Mouse (Mus musculus) forebrain, embryonic 12.5 days (tissue): ENCODE measurements at regions not wholly inside any gene's neighbourhood (a gene's known extent, or its start where the extent isn't known, plus 50 kb on each side); places are given as distances from the start of the nearest gene placed in this dataset.

Experiments
- ATAC-seq: fragments of 200-750 bp; cut with Nextera tagmentation; 2 replicates; pipeline ENCODE4 v1.8.0; 2017; ENCODE audit warnings: moderate TSS enrichment; ENCODE audit not compliant: low FRiP score
- H3K27ac ChIP-seq: fragments of 300-500 bp; sonication (generic); 2 replicates; pipeline ENCODE4 v1.5.1; 2016; ENCODE audit warnings: mild to moderate bottlenecking
- H3K27me3 ChIP-seq: fragments of 300-500 bp; sonication (generic); 2 replicates; pipeline ENCODE4 v1.6.1; 2016; ENCODE audit warnings: mild to moderate bottlenecking
- H3K36me3 ChIP-seq: fragments of 300-500 bp; sonication (generic); replicated peaks from 2 replicates; pipeline ENCODE4 v1.6.1; 2016; ENCODE audit warnings: mild to moderate bottlenecking
- H3K4me1 ChIP-seq: fragments of 300-500 bp; sonication (generic); 2 replicates; pipeline ENCODE4 v1.6.1; 2016
- H3K4me2 ChIP-seq: fragments of 300-500 bp; sonication (generic); 2 replicates; pipeline ENCODE4 v1.6.1; 2016; ENCODE audit warnings: mild to moderate bottlenecking, moderate library complexity
- H3K4me3 ChIP-seq: fragments of 300-500 bp; sonication (generic); replicated peaks from 2 replicates; pipeline ENCODE4 v1.5.1; 2016; ENCODE audit warnings: mild to moderate bottlenecking
- H3K9ac ChIP-seq: fragments of 300-500 bp; sonication (generic); 2 replicates; pipeline ENCODE4 v1.6.1; 2016; ENCODE audit warnings: mild to moderate bottlenecking
- H3K9me3 ChIP-seq: fragments of 300-500 bp; sonication (generic); 2 replicates; pipeline ENCODE4 v1.6.1; 2016
- WGBS: fragments of 180-500 bp; shearing (Covaris S2); methylation state at CpG from one replicate; pipeline ENCODE4 v1.1.7; 2016; 5-methylcytosine and 5-hydroxymethylcytosine counted together

GRCm38 (mm10) chr8:8308253-8308652 lies 352.8 kb downstream of the Efnb2 start:
- no peaks in the 10 kb centered on the region for H3K4me1 ChIP-seq
- H3K27ac ChIP-seq: no peak overlapping the region
- H3K4me3 ChIP-seq: no peak overlapping the region
- no peaks in the 10 kb centered on the region for H3K36me3 ChIP-seq
- H3K4me2 ChIP-seq: no peak overlapping the region
- no peaks in the 10 kb centered on the region for H3K27me3 ChIP-seq
- ATAC-seq: no peak
- 43% methylated on average over 7 of the region's 7 CpGs for WGBS
- no peak overlapping the region for H3K9ac ChIP-seq
- no peaks in the 10 kb centered on the region for H3K9me3 ChIP-seq

GRCm38 (mm10) chr8:8307487-8307886 lies 353.6 kb downstream of the Efnb2 start:
- no peaks in the 10 kb centered on the region for H3K4me1 ChIP-seq
- 88% methylated on average over 9 of the region's 9 CpGs for WGBS
- no peak overlapping the region for H3K27ac ChIP-seq
- ATAC-seq: no peak
- H3K9ac ChIP-seq: no peak overlapping the region
- no peaks in the 10 kb centered on the region for H3K9me3 ChIP-seq
- no peaks in the 10 kb centered on the region for H3K27me3 ChIP-seq
- H3K4me3 ChIP-seq: no peak overlapping the region
- no peak overlapping the region for H3K4me2 ChIP-seq
- no peaks in the 10 kb centered on the region for H3K36me3 ChIP-seq

- Histone ChIP-seq H3K36me3 (no peaks in the 10 kb centered on the region), H3K9me3 (no peaks in the 10 kb centered on the region), H3K27ac (no peak overlapping the region), H3K4me1 (no peaks in the 10 kb centered on the region), H3K4me2 (no peak overlapping the region), H3K9ac (no peak overlapping the region), H3K4me3 (no peak overlapping the region), H3K27me3 (no peaks in the 10 kb centered on the region)
- WGBS: 65% methylated on average over 6 of the region's 6 CpGs
- no peak for ATAC-seq
Measured at GRCm38 (mm10) chr8:8299965-8300767, 360.9 kb downstream of the Efnb2 start.

DNA sequence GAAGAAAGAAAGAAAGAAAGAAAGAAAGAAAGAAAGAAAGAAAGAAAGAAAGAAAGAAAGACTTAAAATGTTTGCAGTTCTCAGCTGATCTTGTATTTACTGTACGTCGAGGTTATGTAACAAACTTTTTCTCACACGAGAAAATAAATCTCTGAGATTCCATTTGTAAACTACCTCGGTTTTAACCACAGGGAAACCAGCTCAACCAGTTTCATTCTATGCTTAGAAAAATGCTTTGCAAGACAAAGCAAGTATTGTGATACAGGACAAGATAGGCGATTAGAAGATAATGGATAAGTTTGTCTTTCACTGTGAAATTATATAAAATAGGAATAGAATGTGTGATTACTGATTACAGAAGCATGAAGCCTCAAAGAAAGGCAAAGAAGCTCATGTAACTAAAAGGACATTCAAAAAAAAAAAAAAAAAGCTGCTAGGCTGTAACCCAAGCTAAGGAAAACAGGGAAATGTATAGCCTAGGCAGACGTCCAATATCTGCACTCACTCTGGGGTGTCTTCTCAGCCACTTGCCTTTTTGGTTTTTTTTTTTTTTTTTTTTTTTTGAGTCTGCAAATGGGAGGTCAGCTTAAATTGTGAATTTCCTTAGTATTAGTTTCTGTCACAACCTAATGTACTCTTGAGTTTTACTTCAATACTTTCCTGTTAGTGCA lies 368.3 kb downstream of the Efnb2 start:
- Histone ChIP-seq H3K36me3 (no peaks in the 10 kb centered on the region), H3K4me3 (no peak overlapping the region), H3K9me3 (no peaks in the 10 kb centered on the region), H3K27me3 (no peaks in the 10 kb centered on the region), H3K4me2 (no peak overlapping the region), H3K4me1 (no peaks in the 10 kb centered on the region), H3K9ac (no peak overlapping the region), H3K27ac (no peak overlapping the region)
- WGBS: 75% methylated on average over 6 of the region's 6 CpGs
- ATAC-seq: no peak

DNA sequence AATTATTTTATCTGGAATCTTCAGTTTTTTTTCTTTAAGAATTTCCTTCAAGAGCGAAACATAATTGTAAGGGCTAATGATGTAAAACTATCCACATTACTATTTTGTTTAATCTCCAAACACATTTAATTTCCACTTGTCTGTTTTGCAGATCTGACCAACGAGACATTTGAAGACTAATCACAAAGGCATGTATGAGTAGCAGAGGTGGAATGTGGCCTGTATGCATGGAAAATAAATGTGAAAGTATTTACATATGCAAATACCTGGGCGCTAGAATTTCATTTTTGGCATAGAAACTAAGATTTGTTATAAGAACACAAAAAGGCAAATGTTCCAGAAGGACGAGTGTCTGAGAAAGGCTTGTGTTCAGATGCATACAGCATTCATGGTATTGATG lies 375.2 kb downstream of the Efnb2 start:
- ATAC-seq: no peak
- H3K9ac ChIP-seq: no peak overlapping the region
- H3K9me3 ChIP-seq: no peaks in the 10 kb centered on the region
- 84% methylated on average over 4 of the region's 4 CpGs for WGBS
- no peak overlapping the region for H3K4me3 ChIP-seq
- H3K27ac ChIP-seq: no peak overlapping the region
- H3K27me3 ChIP-seq: no peaks in the 10 kb centered on the region
- no peaks in the 10 kb centered on the region for H3K36me3 ChIP-seq
- no peak overlapping the region for H3K4me2 ChIP-seq
- H3K4me1 ChIP-seq: no peaks in the 10 kb centered on the region

- no peak overlapping the region for H3K4me3 ChIP-seq
- WGBS: 83% methylated on average over 1 of the region's 1 CpGs
- no peak overlapping the region for H3K4me2 ChIP-seq
- no peak overlapping the region for H3K9ac ChIP-seq
- no peaks in the 10 kb centered on the region for H3K27me3 ChIP-seq
- H3K4me1 ChIP-seq: no peaks in the 10 kb centered on the region
- H3K27ac ChIP-seq: no peak overlapping the region
- ATAC-seq: no peak
- H3K36me3 ChIP-seq: no peaks in the 10 kb centered on the region
- no peaks in the 10 kb centered on the region for H3K9me3 ChIP-seq
Measured at GRCm38 (mm10) chr8:8274987-8275386, 386.1 kb downstream of the Efnb2 start.

DNA sequence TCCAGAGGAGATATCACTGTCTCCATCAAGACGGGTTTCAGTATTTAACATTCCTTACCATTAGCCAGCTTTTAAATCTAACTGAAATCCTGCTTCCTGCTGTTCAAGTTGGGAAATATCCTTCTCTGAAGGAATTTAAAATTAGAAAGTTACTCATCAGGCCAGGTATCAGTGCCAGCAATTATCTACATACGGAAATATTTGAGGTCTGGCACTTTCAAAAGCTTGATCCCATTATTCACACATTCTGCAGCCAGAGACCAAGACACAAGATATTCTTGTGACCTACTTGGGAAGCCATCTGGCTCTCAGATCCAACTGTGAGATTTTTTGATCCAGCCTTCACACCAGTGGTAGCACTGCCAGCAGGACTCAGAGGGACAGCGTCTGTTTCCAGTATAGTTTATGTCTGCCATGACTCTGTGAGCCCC lies 386.8 kb downstream of the Efnb2 start:
- Histone ChIP-seq H3K9ac (no peak overlapping the region), H3K27me3 (no peaks in the 10 kb centered on the region), H3K27ac (no peak overlapping the region), H3K4me1 (no peaks in the 10 kb centered on the region), H3K9me3 (no peaks in the 10 kb centered on the region), H3K4me3 (no peak overlapping the region), H3K36me3 (no peaks in the 10 kb centered on the region), H3K4me2 (no peak overlapping the region)
- ATAC-seq: no peak
- WGBS: 79% methylated on average over 3 of the region's 3 CpGs

DNA sequence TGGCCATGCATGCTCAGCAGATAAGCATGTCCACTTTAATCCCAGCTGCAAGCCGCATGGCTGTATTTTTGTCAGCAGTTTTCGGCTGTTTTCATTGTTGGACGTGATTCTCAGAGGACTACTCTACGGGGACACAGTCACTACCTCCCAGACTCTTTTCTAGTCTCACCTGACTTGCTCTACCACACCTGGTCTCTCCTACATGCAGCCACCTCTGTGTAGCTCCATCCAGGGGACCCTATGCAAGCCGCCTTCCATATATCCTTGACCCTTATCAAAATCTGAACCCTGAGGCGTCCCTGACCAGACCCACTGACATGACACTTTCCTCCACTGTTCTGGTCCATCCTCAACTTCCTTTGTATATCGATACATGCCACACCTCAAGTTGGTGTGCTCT lies 402.2 kb downstream of the Efnb2 start:
- peaks cover 9% of the 10 kb centered on the region for H3K4me1 ChIP-seq
- no peaks in the 10 kb centered on the region for H3K36me3 ChIP-seq
- ATAC-seq: 0 out of 2 replicates have a peak, but pooled peaks have one; percentile 30
- H3K4me2 ChIP-seq: peak overlapping the region; percentile 34; the same call in 1 of the 2 replicates
- H3K27me3 ChIP-seq: peaks cover 15% of the 10 kb centered on the region; the same call in 1 of the 2 replicates
- H3K4me3 ChIP-seq: no peak overlapping the region
- H3K9ac ChIP-seq: no peak overlapping the region
- WGBS: 52% methylated on average over 7 of the region's 7 CpGs
- no peak overlapping the region for H3K27ac ChIP-seq
- H3K9me3 ChIP-seq: no peaks in the 10 kb centered on the region

DNA sequence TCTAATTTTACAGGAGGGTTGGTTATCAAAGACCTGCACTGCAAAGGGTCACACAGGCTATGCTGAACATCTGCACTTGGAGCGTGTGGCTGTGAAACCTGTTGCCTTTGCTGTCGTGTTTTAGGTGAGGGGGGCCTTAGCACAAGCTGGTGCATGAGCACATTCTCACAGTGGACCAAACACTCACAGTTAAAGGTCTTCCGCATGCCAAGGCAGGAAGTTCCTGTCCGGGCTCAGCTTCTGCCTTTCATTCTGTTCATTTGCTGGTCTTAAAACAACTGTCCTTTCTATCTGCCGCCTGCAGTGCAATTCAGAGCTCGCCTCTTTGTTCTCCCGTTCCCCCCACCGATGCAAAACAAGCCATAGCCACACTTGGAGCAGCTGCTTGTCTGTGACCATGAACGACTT lies 402.8 kb downstream of the Efnb2 start:
- no peak overlapping the region for H3K27ac ChIP-seq
- no peak for ATAC-seq

GRCm38 (mm10) chr8:8256327-8256726 lies 404.7 kb downstream of the Efnb2 start:
- no peak overlapping the region for H3K4me2 ChIP-seq
- peaks cover 9% of the 10 kb centered on the region for H3K4me1 ChIP-seq
- 26% methylated on average over 1 of the region's 1 CpGs for WGBS
- no peak for ATAC-seq
- no peaks in the 10 kb centered on the region for H3K36me3 ChIP-seq
- H3K9ac ChIP-seq: no peak overlapping the region
- no peaks in the 10 kb centered on the region for H3K9me3 ChIP-seq
- H3K27me3 ChIP-seq: peaks cover 15% of the 10 kb centered on the region; the same call in 1 of the 2 replicates
- H3K4me3 ChIP-seq: no peak overlapping the region
- H3K27ac ChIP-seq: no peak overlapping the region

More for the DNA sequence above, 402.8 kb downstream of the Efnb2 start:
- Histone ChIP-seq H3K4me1 (peaks cover 9% of the 10 kb centered on the region), H3K36me3 (no peaks in the 10 kb centered on the region), H3K9me3 (no peaks in the 10 kb centered on the region), H3K9ac (no peak overlapping the region), H3K4me3 (no peak overlapping the region), H3K27me3 (peaks cover 15% of the 10 kb centered on the region; the same call in 1 of the 2 replicates), H3K4me2 (peak overlapping the region; percentile 34)
- 2% methylated on average over 9 of the region's 9 CpGs for WGBS

DNA sequence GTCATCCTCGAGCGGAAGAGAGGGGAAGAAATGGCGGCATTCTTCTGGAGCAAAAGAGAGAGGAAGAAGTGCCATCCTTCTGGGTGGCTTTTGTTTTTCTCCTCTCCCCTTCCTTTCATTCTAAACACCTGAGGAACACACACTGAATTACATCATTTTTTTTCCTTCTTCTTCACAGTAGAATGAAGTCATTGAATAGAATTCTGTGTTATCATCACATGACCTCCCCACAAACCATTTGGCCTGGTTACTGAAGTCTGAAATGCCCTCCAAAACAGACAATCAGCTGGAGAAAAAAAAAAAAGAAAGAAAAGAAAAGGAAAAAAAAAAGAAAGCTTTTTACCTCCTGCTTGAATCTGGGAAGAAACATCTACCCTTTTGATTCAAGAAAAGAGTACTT lies 406.6 kb downstream of the Efnb2 start:
- Histone ChIP-seq H3K27ac (no peak overlapping the region), H3K4me1 (peaks cover 9% of the 10 kb centered on the region), H3K4me3 (no peak overlapping the region), H3K36me3 (no peaks in the 10 kb centered on the region), H3K9ac (no peak overlapping the region), H3K27me3 (peaks cover 11% of the 10 kb centered on the region; the same call in 1 of the 2 replicates), H3K9me3 (no peaks in the 10 kb centered on the region), H3K4me2 (no peak overlapping the region)
- ATAC-seq: no peak
- 96% methylated on average over 3 of the region's 3 CpGs for WGBS

- H3K36me3 ChIP-seq: no peaks in the 10 kb centered on the region
- H3K4me3 ChIP-seq: no peak overlapping the region
- WGBS: 95% methylated on average over 1 of the region's 1 CpGs
- H3K9me3 ChIP-seq: no peaks in the 10 kb centered on the region
- no peak overlapping the region for H3K27ac ChIP-seq
- peaks cover 16% of the 10 kb centered on the region for H3K4me1 ChIP-seq
- H3K4me2 ChIP-seq: no peak overlapping the region
- H3K27me3 ChIP-seq: 0 out of 2 replicates have a peak, but pooled peaks cover 4% of the 10 kb centered on the region
- no peak for ATAC-seq
- H3K9ac ChIP-seq: no peak overlapping the region
Measured at GRCm38 (mm10) chr8:8244599-8244998, 416.4 kb downstream of the Efnb2 start.
